Mouse (Mus musculus) heart, postnatal 10 days (tissue): ENCODE measurements around the gene Zswim3. TPM values are rescaled to one million over a fixed set of nuclear protein-coding genes. Genes with fewer than 3 reads are reported as not detected.

ENCODE experiments used
- total RNA-seq, 2 experiments: library from RNA; stranded (reverse); gene quantifications; 2 replicates each; pipeline ENCODE4 v1.2.3; 2021

The Zswim3 gene
- total RNA-seq, 2 experiments from 2014 or later, result 2.1 to 2.9 TPM

Other genes with a start within 250 kb of the Zswim3 start
- gene Wfdc2, start 242.7 kb upstream of the Zswim3 start, total RNA-seq, result 1 to 10 TPM in 1 of 2 experiments, under 1 TPM in 1; 0.84 to 1.0 TPM
- not detected for gene Spint3, start 231.6 kb upstream of the Zswim3 start, total RNA-seq
- not detected for gene Wfdc6a, start 219.7 kb upstream of the Zswim3 start, total RNA-seq
- gene Eppin, start 211.5 kb upstream of the Zswim3 start, total RNA-seq, result not detected
- not detected for gene Wfdc6b, start 191.6 kb upstream of the Zswim3 start, total RNA-seq
- gene Wfdc8, start 191.5 kb upstream of the Zswim3 start, total RNA-seq, result not detected
- not detected for gene Wfdc16, start 166.3 kb upstream of the Zswim3 start, total RNA-seq
- not detected for gene Wfdc10, start 149.1 kb upstream of the Zswim3 start, total RNA-seq
- not detected for gene Wfdc9, start 148.5 kb upstream of the Zswim3 start, total RNA-seq
- gene Wfdc11, start 131.0 kb upstream of the Zswim3 start, total RNA-seq, result not detected
- gene Wfdc13, start 120.0 kb upstream of the Zswim3 start, total RNA-seq, result not detected
- gene Spint4, start 106.6 kb upstream of the Zswim3 start, total RNA-seq, result not detected
- not detected for gene Spint5, start 89.8 kb upstream of the Zswim3 start, total RNA-seq
- gene Wfdc3, start 59.2 kb upstream of the Zswim3 start, total RNA-seq, result under 1 TPM; 0.17 to 0.40 TPM
- gene Dnttip1, start 59.1 kb upstream of the Zswim3 start, total RNA-seq, result 10 to 100 TPM; 35.8 to 38.5 TPM
- 10 to 100 TPM; 31.7 to 32.5 TPM for gene Ube2c, start 35.2 kb upstream of the Zswim3 start, total RNA-seq
- gene Tnnc2, start 25.1 kb upstream of the Zswim3 start, total RNA-seq, result under 1 TPM in 1 of 2 experiments, not detected in 1; 0.52 TPM
- 10 to 100 TPM; 25.9 to 26.3 TPM for gene Snx21, start 19.3 kb upstream of the Zswim3 start, total RNA-seq
- gene Acot8, start 216 bp upstream of the Zswim3 start, total RNA-seq, result 10 to 100 TPM; 12.6 to 13.4 TPM
- 1 to 10 TPM; 5.2 to 5.3 TPM for gene Zswim1, start 17.6 kb downstream of the Zswim3 start, total RNA-seq
- gene Spata25, start 23.4 kb downstream of the Zswim3 start, total RNA-seq, result under 1 TPM; 0.55 to 0.69 TPM
- 100 to 1,000 TPM; 108 to 116 TPM for gene Ctsa, start 27.8 kb downstream of the Zswim3 start, total RNA-seq
- 10 to 100 TPM; 26.4 to 35.8 TPM for gene Neurl2, start 28.4 kb downstream of the Zswim3 start, total RNA-seq
- 10 to 100 TPM; 39.1 to 40.9 TPM for gene Pltp, start 52.6 kb downstream of the Zswim3 start, total RNA-seq
- gene Pcif1, start 74.2 kb downstream of the Zswim3 start, total RNA-seq, result 10 to 100 TPM; 42.2 to 45.1 TPM
- 10 to 100 TPM; 11.5 to 12.2 TPM for gene Zfp335, start 106.7 kb downstream of the Zswim3 start, total RNA-seq
- gene Mmp9, start 135.7 kb downstream of the Zswim3 start, total RNA-seq, result under 1 TPM; 0.47 to 0.89 TPM
- under 1 TPM; 0.72 to 0.79 TPM for gene Slc12a5, start 155.7 kb downstream of the Zswim3 start, total RNA-seq
- 10 to 100 TPM; 24.6 to 26.1 TPM for gene Ncoa5, start 229.8 kb downstream of the Zswim3 start, total RNA-seq